Mouse (Mus musculus) cerebellum, adult 2 months (tissue): ENCODE measurements around the gene Hdhd5.

Experiments
- CTCF ChIP-seq: fragments of 200-500 bp; IDR thresholded peaks from 2 replicates; pipeline ENCODE4 v1.5.1; 2011; ENCODE audit warnings: low read depth, mild to moderate bottlenecking, control low read depth, low read length, moderate library complexity, borderline replicate concordance; ENCODE audit not compliant: insufficient read depth
- POLR2A ChIP-seq: fragments of 200-500 bp; IDR thresholded peaks from 2 replicates; pipeline ENCODE4 v1.6.1; 2011; ENCODE audit warnings: low read length, control low read depth, borderline replicate concordance; ENCODE audit not compliant: insufficient read depth

- no peak for TF ChIP-seq CTCF
- TF ChIP-seq POLR2A: no peak
Observed at GRCm38 (mm10) chr6:120505531-120505930, 25.6 kb downstream of the Hdhd5 start.
